Mouse (Mus musculus) pancreas, adult 10 weeks (tissue): ENCODE measurements around the gene Tas2r103. TPM values are rescaled to one million over a fixed set of nuclear protein-coding genes. Genes with fewer than 3 reads are reported as not detected.

Experiments
- polyA plus RNA-seq: library from polyadenylated mRNA; stranded (reverse); fragments of 350-450 nt; fragmentation: Illumina TruSeq; extraction: RNeasy Lipid Tissue Mini Kit (QIAGEN cat#74804); gene quantifications from one replicate; pipeline ENCODE4 v1.2.3, GENCODE M21; 2015; ENCODE audit warnings: low read depth, low replicate concordance; ENCODE audit not compliant: insufficient read depth

The Tas2r103 gene
- polyA plus RNA-seq, result not detected

GRCm38 (mm10) chr6:133037001-133037400, at the start of gene Tas2r103:
TSS of gene Tas2r103 (minus strand) at chr6:133037101.

GRCm38 (mm10) chr6:133055716-133056115, 18.8 kb upstream of the Tas2r103 start, which contains the start of gene Tas2r140:
TSS of gene Tas2r140 (minus strand) at chr6:133055816.

Other genes starting within 250 kb of the Tas2r103 start
- gene Tas2r117, start 234.3 kb downstream of the Tas2r103 start, polyA plus RNA-seq, result not detected
- gene Tas2r123, start 190.0 kb downstream of the Tas2r103 start, polyA plus RNA-seq, result not detected
- not detected for gene Tas2r116, start 181.7 kb downstream of the Tas2r103 start, polyA plus RNA-seq
- not detected for gene Tas2r110, start 169.1 kb downstream of the Tas2r103 start, polyA plus RNA-seq
- gene Tas2r113, start 144.1 kb downstream of the Tas2r103 start, polyA plus RNA-seq, result not detected
- gene Tas2r125, start 127.5 kb downstream of the Tas2r103 start, polyA plus RNA-seq, result not detected
- not detected for gene Tas2r129, start 86.0 kb downstream of the Tas2r103 start, polyA plus RNA-seq
- not detected for gene Tas2r131, start 79.2 kb downstream of the Tas2r103 start, polyA plus RNA-seq
- gene Tas2r109, start 56.1 kb downstream of the Tas2r103 start, polyA plus RNA-seq, result not detected
- not detected for gene Tas2r140, start 18.7 kb upstream of the Tas2r103 start, polyA plus RNA-seq
- 18.2 TPM for gene Smim10l1, start 67.8 kb upstream of the Tas2r103 start, polyA plus RNA-seq